Mouse (Mus musculus): ENCODE data around the gene Spen.

- TF ChIP-seq POLR2A (IDR thresholded peaks at IDR 0.05; ENCODE audit: insufficient read depth, low read length) (no peak), CTCF (IDR thresholded peaks at IDR 0.05; ENCODE audit: low read depth, low read length) (no peak)
Measured at GRCm38 (mm10) chr4:141469343-141469742, 69.1 kb downstream of the Spen start.
